ENCODE assay signal across 8 mouse cellular contexts in the genomic region with DNA sequence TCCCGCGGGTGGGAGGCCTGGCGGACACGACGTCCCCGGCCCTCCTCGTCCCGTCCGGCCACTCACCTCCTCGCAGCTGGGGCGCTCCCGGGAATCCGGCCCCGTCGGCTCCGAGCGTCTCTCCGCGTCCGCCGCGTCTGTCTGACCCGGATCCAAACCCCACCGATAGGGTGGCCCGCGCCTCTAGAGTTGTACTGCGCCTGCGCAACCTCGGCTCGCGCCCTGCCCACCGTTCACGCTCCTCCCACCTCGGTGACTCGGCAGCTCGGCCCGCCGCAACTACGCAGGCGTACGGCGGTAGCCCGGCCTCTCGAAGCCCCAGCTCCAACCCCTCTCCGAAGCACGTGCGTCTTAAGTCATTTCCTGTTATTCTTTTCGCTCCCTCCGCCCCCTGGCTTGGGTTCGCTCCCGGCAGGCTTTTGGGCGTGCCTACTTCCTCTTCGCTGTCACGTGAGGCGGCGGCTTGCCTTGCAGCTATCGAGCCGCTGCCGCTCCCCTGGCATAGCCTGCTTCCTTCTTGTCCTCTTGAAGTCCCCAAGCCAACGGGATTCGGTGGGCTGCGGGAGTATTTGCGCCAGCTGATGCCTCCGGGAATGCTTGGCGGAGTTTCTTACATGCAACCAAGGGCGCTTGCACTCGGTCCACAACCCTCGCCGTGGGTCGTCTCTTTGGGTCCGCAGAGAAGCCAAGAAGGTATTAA. TPM values are rescaled to one million over a fixed set of nuclear protein-coding genes. Genes with fewer than 3 reads are reported as not detected.
A peak's percentile ranks its signal among the peaks of the same experiment; 100 is the strongest.
DNase-seq lines count a peak whose midpoint lies in the region; ATAC-seq and TF ChIP-seq lines count a peak whose summit lies in the region.

No protein-coding gene starts in this region.

- peak overlapping the region; percentile 92 for H3K9ac ChIP-seq in ES-E14 (ENCODE audit: insufficient read depth, low read depth, low read length, poor library complexity, severe bottlenecking)
- H3K9ac ChIP-seq in forebrain, embryonic 15.5 days (replicated peaks) = peak overlapping the region; percentile 93

- peak; percentile 99 for ATAC-seq in forebrain, embryonic 15.5 days (replicated peaks)
- ATAC-seq in neutrophil, adult 5-6 weeks (ENCODE audit: extremely low read depth, insufficient number of reproducible peaks, low FRiP score, poor library complexity, severe bottlenecking) = peak; percentile 96

- peaks cover 0 to 5% of the 10 kb centered on the region in 2 experiments; a peak in 1 of 4 replicates for H3K4me1 ChIP-seq in ES-E14 (ENCODE audit: control insufficient read depth in 2 of 2, insufficient read depth in 2 of 2, low read length in 2 of 2, poor library complexity in 1 of 2)
- peaks cover 32% of the 10 kb centered on the region for H3K4me1 ChIP-seq in forebrain, embryonic 15.5 days
- H3K4me1 ChIP-seq in lung, adult 2 months (ENCODE audit: control insufficient read depth, insufficient read depth, low read length) = peaks cover 17% of the 10 kb centered on the region

- H3K4me2 ChIP-seq in forebrain, embryonic 15.5 days (replicated peaks) = peak overlapping the region; percentile 91

- under 1% methylated on average over 70 of the region's 71 CpGs for WGBS in forebrain, embryonic 15.5 days
- WGBS in lung, adult 2 months = under 1% methylated on average over 71 of the region's 71 CpGs

- no peak for TF ChIP-seq CTCF in lung, adult 2 months (IDR thresholded peaks at IDR 0.05; ENCODE audit: insufficient read depth, low read length)

- no peaks in the 10 kb centered on the region for H3K9me3 ChIP-seq in ES-E14 (ENCODE audit: control insufficient read depth, insufficient read depth, low read depth, low read length)
- no peaks in the 10 kb centered on the region for H3K9me3 ChIP-seq in forebrain, embryonic 15.5 days

- H3K27ac ChIP-seq in ES-E14 (ENCODE audit: insufficient read depth, low read depth, low read length, poor library complexity, severe bottlenecking) = peak overlapping the region; percentile 63
- peak overlapping the region; percentile 93 for H3K27ac ChIP-seq in forebrain, embryonic 15.5 days (replicated peaks)

- intact Hi-C loops in heart, postnatal 25 days (cut with DNase I) = loop anchor here (2.0 kb wide), 1 partner anchor 53 kb away; a partner anchor contains a TSS

- in situ Hi-C loops in ES-E14 (cut with MboI; ENCODE audit: low sequenced_read_pairs in 2 of 2, unreplicated experiment in 2 of 2) = no loop called here

- H3K27me3 ChIP-seq in forebrain, embryonic 15.5 days = no peaks in the 10 kb centered on the region

- H3K4me3 ChIP-seq in ES-E14 (ENCODE audit: insufficient read depth in 1 of 2, low read depth in 1 of 2, low read length in 2 of 2, poor library complexity in 1 of 2, severe bottlenecking in 1 of 2) = peak overlapping the region; percentile 89 to 99
- H3K4me3 ChIP-seq in forebrain, embryonic 15.5 days = peak overlapping the region; percentile 96
- H3K4me3 ChIP-seq in lung, adult 2 months (replicated peaks; ENCODE audit: extremely low read depth, low read depth, low read length) = peak overlapping the region; percentile 96

- H3K36me3 ChIP-seq in ES-E14 (ENCODE audit: control insufficient read depth, insufficient read depth, low read length, poor library complexity, severe bottlenecking) = peaks cover 6% of the 10 kb centered on the region; the same call in 1 of the 2 replicates
- peaks cover 3% of the 10 kb centered on the region; the same call in 1 of the 2 replicates for H3K36me3 ChIP-seq in forebrain, embryonic 15.5 days

- DNase-seq in ES-E14 (ENCODE audit: low read depth, low spot score) = peak; percentile 98
- peak; percentile 100 for DNase-seq in cerebellum, adult 11-12 months
- DNase-seq in heart, postnatal 25 days (ENCODE audit: low spot score) = peak; percentile 100
- peak; percentile 99 to 100 for DNase-seq in layer of hippocampus, adult 18-20 months (ENCODE audit: low spot score in 2 of 2)
- peak; percentile 99 for DNase-seq in lung, adult 2 months
- peak; percentile 99 to 100 for DNase-seq in thymus, adult 18-20 months

- TF ChIP-seq POLR2A in lung, adult 2 months (IDR thresholded peaks at IDR 0.05; ENCODE audit: borderline replicate concordance, extremely low read depth, low read depth, low read length) = peak; percentile 98

TF ChIP-seq in ES-E14, 5 proteins besides CTCF, POLR2A, EP300 and RAD21:
- TF ChIP-seq MAFK (IDR thresholded peaks at IDR 0.05; ENCODE audit: insufficient read depth, low read depth, low read length) (peak; percentile 82), CHD2 (IDR thresholded peaks at IDR 0.05; ENCODE audit: low read depth, low read length) (no peak), HCFC1 (IDR thresholded peaks at IDR 0.05; ENCODE audit: borderline replicate concordance, insufficient read depth, low read length) (no peak), ZC3H11A (IDR thresholded peaks at IDR 0.05; ENCODE audit: borderline replicate concordance, low read depth, low read length) (no peak), ZNF384 (IDR thresholded peaks at IDR 0.05; ENCODE audit: low read depth, low read length) (no peak)
TF ChIP-seq in ES-E14: peak in this region for 1.

RNA-seq across cellular contexts. Expression of a gene that starts 5.0 kb away (rescaled TPM):
- total RNA-seq in ES-E14 (2012; rRNA removed) = 31.5 and 42.0 TPM in 2 replicates
- 75.4 and 79.1 TPM in 2 replicates for polyA plus RNA-seq in forebrain, embryonic 15.5 days (2015; fragmentation: Nextera tagmentation; extraction: Ambion mirVana)
- total RNA-seq in heart, postnatal 25 days (2021) = 10 to 100 TPM; 21.0 to 21.6 TPM
- 10 to 100 TPM; 20.2 to 21.4 TPM for total RNA-seq in layer of hippocampus, adult 18-20 months (2021)
- 9.2 and 17.2 TPM in 2 replicates for polyA plus RNA-seq in lung, adult 2 months (2012; rRNA removed)
- 63.2 and 77.3 TPM in 2 replicates for total RNA-seq in neutrophil, adult 5-6 weeks (2017)

RNA-seq across cellular contexts. Expression of a gene that starts 18.8 kb away (rescaled TPM):
- 1.1 and 3.1 TPM in 2 replicates for total RNA-seq in ES-E14 (2012; rRNA removed)
- 111 and 112 TPM in 2 replicates for polyA plus RNA-seq in forebrain, embryonic 15.5 days (2015; fragmentation: Nextera tagmentation; extraction: Ambion mirVana)
- not detected for total RNA-seq in heart, postnatal 25 days (2021)
- total RNA-seq in layer of hippocampus, adult 18-20 months (2021) = 10 to 100 TPM; 68.2 to 78.1 TPM
- polyA plus RNA-seq in lung, adult 2 months (2012; rRNA removed) = 0.19 and 0.22 TPM in 2 replicates
- not detected in 2 replicates for total RNA-seq in neutrophil, adult 5-6 weeks (2017)

RNA-seq across cellular contexts. Expression of a gene that starts 21.7 kb away (rescaled TPM):
- 3.0 and 7.7 TPM in 2 replicates for total RNA-seq in ES-E14 (2012; rRNA removed)
- polyA plus RNA-seq in forebrain, embryonic 15.5 days (2015; fragmentation: Nextera tagmentation; extraction: Ambion mirVana) = 0.22 and 0.25 TPM in 2 replicates
- total RNA-seq in heart, postnatal 25 days (2021) = 100 to 1,000 TPM; 374 to 418 TPM
- under 1 TPM; 0.25 to 0.27 TPM for total RNA-seq in layer of hippocampus, adult 18-20 months (2021)
- polyA plus RNA-seq in lung, adult 2 months (2012; rRNA removed) = 32.3 and 38.4 TPM in 2 replicates
- not detected in 2 replicates for total RNA-seq in neutrophil, adult 5-6 weeks (2017)

RNA-seq across cellular contexts. Expression of a gene that starts 52.9 kb away (rescaled TPM):
- 23.4 and 29.8 TPM in 2 replicates for total RNA-seq in ES-E14 (2012; rRNA removed)
- polyA plus RNA-seq in forebrain, embryonic 15.5 days (2015; fragmentation: Nextera tagmentation; extraction: Ambion mirVana) = 11.4 and 12.3 TPM in 2 replicates
- 100 to 1,000 TPM; 174 to 182 TPM for total RNA-seq in heart, postnatal 25 days (2021)
- total RNA-seq in layer of hippocampus, adult 18-20 months (2021) = 10 to 100 TPM; 20.1 to 21.9 TPM
- polyA plus RNA-seq in lung, adult 2 months (2012; rRNA removed) = 20.4 and 24.1 TPM in 2 replicates
- total RNA-seq in neutrophil, adult 5-6 weeks (2017) = 3.1 and 3.2 TPM in 2 replicates

Comparison
In these comparisons a context has a peak if more than half of its experiments do, and no peak if none do; other contexts are left out.
1. Peak in every context shown above with its lines: DNase-seq, ATAC-seq, H3K4me3 ChIP-seq and H3K27ac ChIP-seq.
2. RNA of a gene that starts 18.8 kb away (total RNA-seq): 68.2 to 78.1 TPM in layer of hippocampus, adult 18-20 months; 1.1 to 3.1 TPM in ES-E14, not detected in heart, postnatal 25 days and not detected in neutrophil, adult 5-6 weeks; every median in the first group is over 10 times any median in the second.
3. RNA of a gene that starts 21.7 kb away (total RNA-seq): 374 to 418 TPM in heart, postnatal 25 days; 3.0 to 7.7 TPM in ES-E14, 0.25 to 0.27 TPM in layer of hippocampus, adult 18-20 months and not detected in neutrophil, adult 5-6 weeks; every median in the first group is over 10 times any median in the second.